ENCODE assay signal across 8 mouse cellular contexts in genomic region chr10:25296286-25296656, GRCm38 (mm10). TPM values are rescaled to one million over a fixed set of nuclear protein-coding genes. Genes with fewer than 3 reads are reported as not detected.
DNase-seq lines count a peak whose midpoint lies in the region; ATAC-seq and TF ChIP-seq lines count a peak whose summit lies in the region.

No protein-coding gene starts in this region.

- WGBS in liver, embryonic 11.5 days = 50% methylated on average over 8 of the region's 8 CpGs

- peaks cover 5% of the 10 kb centered on the region for H3K4me1 ChIP-seq in testis, adult 2 months (ENCODE audit: control insufficient read depth, insufficient read depth, low read length)
- peaks cover 9% of the 10 kb centered on the region for H3K4me1 ChIP-seq in liver, embryonic 11.5 days (replicated peaks; ENCODE audit: control insufficient read depth, insufficient read depth, low read length)

- TF ChIP-seq CTCF in testis, adult 2 months (IDR thresholded peaks at IDR 0.05; ENCODE audit: control insufficient read depth, insufficient read depth, insufficient replicate concordance, low read depth, low read length) = no peak

- H3K9ac ChIP-seq in liver, embryonic 11.5 days (ENCODE audit: low read depth, low read length) = peak overlapping the region; percentile 83

- no peaks in the 10 kb centered on the region for H3K9me3 ChIP-seq in liver, embryonic 11.5 days (ENCODE audit: control insufficient read depth, low read length)

- peak overlapping the region; percentile 88 for H3K4me3 ChIP-seq in testis, adult 2 months (ENCODE audit: control insufficient read depth, low read depth, low read length)
- peak overlapping the region; percentile 77 for H3K4me3 ChIP-seq in liver, embryonic 11.5 days (ENCODE audit: low read depth, low read length)

- no peak for TF ChIP-seq POLR2A in testis, adult 2 months (IDR thresholded peaks at IDR 0.05; ENCODE audit: control insufficient read depth, low read depth, low read length)

- H3K36me3 ChIP-seq in testis, adult 2 months (ENCODE audit: control insufficient read depth, insufficient read depth, low read length) = no peaks in the 10 kb centered on the region
- no peaks in the 10 kb centered on the region for H3K36me3 ChIP-seq in liver, embryonic 11.5 days (ENCODE audit: control insufficient read depth, insufficient read depth, low read length)

- DNase-seq in embryo, embryonic 11 days = peak; percentile 36
- no peak for DNase-seq in embryo, embryonic 10 days (ENCODE audit: low spot score)
- no peak for DNase-seq in testis, postnatal 14 days (ENCODE audit: low spot score)
- no peak for DNase-seq in liver, embryonic 11.5 days (ENCODE audit: low spot score)
- DNase-seq in urinary bladder, postnatal 36 days (ENCODE audit: low spot score in 2 of 2) = no peak
- no peak for DNase-seq in adrenal gland, adult 2 months
- DNase-seq in right cerebral cortex, postnatal 14 days = no peak

- H3K27me3 ChIP-seq in testis, adult 2 months (ENCODE audit: control insufficient read depth, insufficient read depth, low read length) = no peaks in the 10 kb centered on the region
- H3K27me3 ChIP-seq in liver, embryonic 11.5 days (replicated peaks; ENCODE audit: control insufficient read depth, insufficient read depth, low read length) = no peaks in the 10 kb centered on the region

- H3K27ac ChIP-seq in testis, adult 2 months (ENCODE audit: control insufficient read depth, insufficient read depth, low read depth, low read length) = peak overlapping the region; percentile 51; the same call in 1 of the 2 replicates
- no peak overlapping the region for H3K27ac ChIP-seq in liver, embryonic 11.5 days (ENCODE audit: low read depth, low read length)

- peak overlapping the region; percentile 70 for H3K4me2 ChIP-seq in liver, embryonic 11.5 days

- no peak for ATAC-seq in liver, embryonic 11.5 days (replicated peaks; ENCODE audit: low FRiP score)

RNA-seq across cellular contexts. Expression of gene Akap7, which starts 11.4 kb away (rescaled TPM):
- polyA plus RNA-seq in testis, adult 2 months (2012; rRNA removed) = 9.3 and 9.4 TPM in 2 replicates
- 21.6 and 25.3 TPM in 2 replicates for polyA plus RNA-seq in liver, embryonic 11.5 days (2014; fragmentation: Nextera tagmentation; extraction: Ambion mirVana)
- total RNA-seq in adrenal gland, adult 2 months (2021) = 10 to 100 TPM; 70.3 to 73.3 TPM
- 1.7 and 1.9 TPM in 2 replicates for polyA plus RNA-seq in adrenal gland, adult 2 months (2012; rRNA removed)
